Mouse (Mus musculus) adrenal gland, postnatal 14 days (tissue): Measurements from ENCODE around the gene Shisa8. TPM values are rescaled to one million over a fixed set of nuclear protein-coding genes. Genes with fewer than 3 reads are reported as not detected.

Experiments used
- microRNA-seq, 2 experiments: library from miRNA; unstranded; fragments of <30 nt; microRNA quantifications; one replicate each; pipeline ENCODE4 v1.2.0; 2021
- total RNA-seq: library from RNA; stranded (reverse); gene quantifications from 2 replicates; pipeline ENCODE4 v1.2.3, GENCODE M21; 2021

Gene Shisa8
- total RNA-seq, 1 experiment from 2014 or later = 0.44 TPM

Small RNA genes lying within 50 kb of the gene (microRNA-seq; reads per million reads assigned to microRNA genes)
- gene Mir33 = 14.5 to 24.3 reads per million in 2 experiments

Other genes starting within 250 kb of the Shisa8 start
- gene 1700029P11Rik, start 232.3 kb downstream of the Shisa8 start, total RNA-seq = not detected in 2 replicates
- 120 and 140 TPM in 2 replicates for gene Xrcc6, start 225.0 kb downstream of the Shisa8 start, total RNA-seq
- 68.4 and 74.8 TPM in 2 replicates for gene Desi1, start 179.0 kb downstream of the Shisa8 start, total RNA-seq
- gene Snu13, start 165.2 kb downstream of the Shisa8 start, total RNA-seq = 79.0 and 82.3 TPM in 2 replicates
- not detected in 2 replicates for gene 4930407I10Rik, start 153.7 kb downstream of the Shisa8 start, total RNA-seq
- gene Mei1, start 142.8 kb downstream of the Shisa8 start, total RNA-seq = 1.8 and 2.1 TPM in 2 replicates
- 6.6 and 12.1 TPM in 2 replicates for gene Ccdc134, start 84.9 kb downstream of the Shisa8 start, total RNA-seq
- 46.9 and 49.2 TPM in 2 replicates for gene Srebf2, start 65.6 kb downstream of the Shisa8 start, total RNA-seq
- 1.0 and 6.8 TPM in 2 replicates for gene Tnfrsf13c, start 11.6 kb upstream of the Shisa8 start, total RNA-seq
- 10.9 and 12.2 TPM in 2 replicates for gene Cenpm, start 31.9 kb upstream of the Shisa8 start, total RNA-seq
- gene 1500009C09Rik, start 39.6 kb upstream of the Shisa8 start, total RNA-seq = 0.49 and 0.74 TPM in 2 replicates
- 6.0 and 6.1 TPM in 2 replicates for gene Sept3, start 62.1 kb upstream of the Shisa8 start, total RNA-seq
- gene Wbp2nl, start 86.1 kb upstream of the Shisa8 start, total RNA-seq = not detected in 2 replicates
- 59.5 and 62.1 TPM in 2 replicates for gene Naga, start 126.1 kb upstream of the Shisa8 start, total RNA-seq
- gene Pheta2, start 126.1 kb upstream of the Shisa8 start, total RNA-seq = 1.8 and 2.1 TPM in 2 replicates
- 177 and 179 TPM in 2 replicates for gene Smdt1, start 126.1 kb upstream of the Shisa8 start, total RNA-seq
- 659 and 675 TPM in 2 replicates for gene Ndufa6, start 141.5 kb upstream of the Shisa8 start, total RNA-seq
- gene Cyp2d22, start 167.4 kb upstream of the Shisa8 start, total RNA-seq = 37.0 and 37.9 TPM in 2 replicates
- gene Cyp2d11, start 181.2 kb upstream of the Shisa8 start, total RNA-seq = 0.23 TPM in 1 of 2 replicates, not detected in the other
- gene Cyp2d10, start 194.4 kb upstream of the Shisa8 start, total RNA-seq = 2.2 and 47.2 TPM in 2 replicates
- gene Cyp2d9, start 220.6 kb upstream of the Shisa8 start, total RNA-seq = 0.64 and 4.3 TPM in 2 replicates